Mouse (Mus musculus) lung, adult 2 months (tissue): ENCODE measurements at regions not wholly inside any gene's neighbourhood (a gene's known extent, or its start where the extent isn't known, plus 50 kb on each side); places are given as distances from the start of the nearest gene placed in this dataset.

ENCODE experiments used
- CTCF ChIP-seq: fragments of 200-500 bp; IDR thresholded peaks from 2 replicates; pipeline ENCODE4 v1.5.1; 2011; ENCODE audit warnings: mild to moderate bottlenecking, low read length, control low read depth; ENCODE audit not compliant: insufficient read depth
- POLR2A ChIP-seq: fragments of 200-500 bp; IDR thresholded peaks from 2 replicates; pipeline ENCODE4 v1.6.1; 2011; ENCODE audit warnings: low read depth, mild to moderate bottlenecking, control low read depth, low read length, borderline replicate concordance; ENCODE audit errors: extremely low read depth

DNA sequence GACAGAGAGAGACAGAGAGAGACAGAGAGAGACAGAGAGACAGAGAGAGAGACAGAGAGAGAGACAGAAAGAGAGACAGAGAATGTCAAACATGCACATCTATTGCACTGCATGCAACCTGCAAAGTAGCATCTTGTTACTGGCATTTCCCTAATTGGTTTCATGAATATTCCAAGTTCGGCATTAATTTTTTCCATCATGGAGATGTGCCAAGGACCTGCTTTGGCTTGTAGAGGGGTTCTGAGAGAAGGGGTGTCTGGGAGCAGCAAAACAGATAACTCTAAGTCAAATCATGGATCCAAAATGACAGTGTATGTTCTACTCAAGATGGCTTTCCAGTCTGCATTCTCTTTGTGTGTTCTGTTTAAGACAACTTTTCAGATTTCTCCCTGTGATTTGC lies 532.5 kb upstream of the Syt1 start:
- TF ChIP-seq CTCF (no peak), POLR2A (no peak)
